Mouse (Mus musculus) hindbrain, embryonic 16.5 days (tissue): ENCODE measurements at regions not wholly inside any gene's neighbourhood (a gene's known extent, or its start where the extent isn't known, plus 50 kb on each side); places are given as distances from the start of the nearest gene placed in this dataset.
A peak's percentile ranks its signal among the peaks of the same experiment; 100 is the strongest.

Experiments used
- ATAC-seq: fragments of 200-750 bp; cut with Nextera tagmentation; 2 replicates; pipeline ENCODE4 v1.8.0; 2017; ENCODE audit warnings: moderate TSS enrichment, moderate library complexity
- H3K27ac ChIP-seq: fragments of 300-500 bp; sonication (generic); 2 replicates; pipeline ENCODE4 v1.5.1; 2014; ENCODE audit warnings: low read depth, mild to moderate bottlenecking, control low read depth, low read length, moderate library complexity
- H3K27me3 ChIP-seq: fragments of 300-500 bp; sonication (generic); replicated peaks from 2 replicates; pipeline ENCODE4 v1.6.1; 2014; ENCODE audit warnings: low read length; ENCODE audit not compliant: control insufficient read depth, insufficient read depth
- H3K36me3 ChIP-seq: fragments of 300-500 bp; sonication (generic); 2 replicates; pipeline ENCODE4 v1.6.1; 2014; ENCODE audit warnings: mild to moderate bottlenecking, low read length, moderate library complexity, mixed read lengths; ENCODE audit not compliant: control insufficient read depth, insufficient read depth
- H3K4me1 ChIP-seq: fragments of 300-500 bp; sonication (generic); 2 replicates; pipeline ENCODE4 v1.6.1; 2014; ENCODE audit warnings: low read depth, low read length; ENCODE audit not compliant: control insufficient read depth, insufficient read depth
- H3K4me2 ChIP-seq: fragments of 300-500 bp; sonication (generic); 2 replicates; pipeline ENCODE4 v1.6.1; 2014; ENCODE audit warnings: mild to moderate bottlenecking, low read length, control low read depth, moderate library complexity
- H3K4me3 ChIP-seq: fragments of 300-500 bp; sonication (generic); 2 replicates; pipeline ENCODE4 v1.5.1; 2014; ENCODE audit warnings: mild to moderate bottlenecking, low read length, control low read depth, moderate library complexity
- H3K9ac ChIP-seq: fragments of 300-500 bp; sonication (generic); 2 replicates; pipeline ENCODE4 v1.6.1; 2014; ENCODE audit warnings: low read depth, mild to moderate bottlenecking, control low read depth, low read length, moderate library complexity
- H3K9me3 ChIP-seq: fragments of 300-500 bp; sonication (generic); 2 replicates; pipeline ENCODE4 v1.6.1; 2014; ENCODE audit warnings: mild to moderate bottlenecking, low read length, moderate library complexity; ENCODE audit not compliant: control insufficient read depth
- WGBS: fragments of 180-500 bp; shearing (Covaris S2); extraction: QIAGEN DNeasy Blood & Tissue Kit; methylation state at CpG from one replicate; pipeline ENCODE4 v1.1.7; 2014; 5-methylcytosine and 5-hydroxymethylcytosine counted together

- Histone ChIP-seq H3K9ac (no peak overlapping the region), H3K27ac (no peak overlapping the region), H3K9me3 (no peaks in the 10 kb centered on the region), H3K4me3 (no peak overlapping the region), H3K4me2 (no peak overlapping the region), H3K27me3 (no peaks in the 10 kb centered on the region), H3K36me3 (no peaks in the 10 kb centered on the region), H3K4me1 (no peaks in the 10 kb centered on the region)
- 92% methylated on average over 1 of the region's 1 CpGs for WGBS
- no peak for ATAC-seq
These were observed 857.9 kb upstream of the Nr2f1 start for GRCm38 (mm10) chr13:79057424-79057823.

- H3K4me2 ChIP-seq = no peak overlapping the region
- H3K36me3 ChIP-seq = no peaks in the 10 kb centered on the region
- ATAC-seq = no peak
These were observed 854.9 kb upstream of the Nr2f1 start for GRCm38 (mm10) chr13:79054481-79054880.

GRCm38 (mm10) chr13:79053428-79053827 is 853.9 kb upstream of the Nr2f1 start:
- Histone ChIP-seq H3K9ac (no peak overlapping the region), H3K27ac (no peak overlapping the region), H3K36me3 (no peaks in the 10 kb centered on the region), H3K4me1 (no peaks in the 10 kb centered on the region), H3K27me3 (no peaks in the 10 kb centered on the region), H3K4me3 (no peak overlapping the region), H3K9me3 (no peaks in the 10 kb centered on the region), H3K4me2 (no peak overlapping the region)
- no peak for ATAC-seq
- 88% methylated on average over 1 of the region's 1 CpGs for WGBS

More at GRCm38 (mm10) chr13:79054481-79054880, 854.9 kb upstream of the Nr2f1 start:
- H3K27me3 ChIP-seq = no peaks in the 10 kb centered on the region
- no peaks in the 10 kb centered on the region for H3K4me1 ChIP-seq
- H3K27ac ChIP-seq = no peak overlapping the region
- H3K9ac ChIP-seq = no peak overlapping the region
- no peaks in the 10 kb centered on the region for H3K9me3 ChIP-seq
- H3K4me3 ChIP-seq = no peak overlapping the region

- Histone ChIP-seq H3K36me3 (no peaks in the 10 kb centered on the region), H3K4me1 (no peaks in the 10 kb centered on the region), H3K4me2 (no peak overlapping the region), H3K4me3 (no peak overlapping the region), H3K9me3 (no peaks in the 10 kb centered on the region), H3K27ac (no peak overlapping the region), H3K9ac (no peak overlapping the region), H3K27me3 (no peaks in the 10 kb centered on the region)
- ATAC-seq = no peak
- 43% methylated on average over 1 of the region's 1 CpGs for whole genome bisulfite sequencing
These were observed 847.7 kb upstream of the Nr2f1 start for GRCm38 (mm10) chr13:79047240-79047639.

GRCm38 (mm10) chr13:79044657-79045056 is 845.1 kb upstream of the Nr2f1 start:
- Histone ChIP-seq H3K4me1 (no peaks in the 10 kb centered on the region), H3K9ac (no peak overlapping the region), H3K27ac (no peak overlapping the region), H3K9me3 (no peaks in the 10 kb centered on the region), H3K27me3 (no peaks in the 10 kb centered on the region), H3K36me3 (no peaks in the 10 kb centered on the region), H3K4me2 (no peak overlapping the region), H3K4me3 (no peak overlapping the region)
- WGBS = 58% methylated on average over 5 of the region's 5 CpGs
- no peak for ATAC-seq

- no peaks in the 10 kb centered on the region for H3K4me1 ChIP-seq
- H3K27me3 ChIP-seq = no peaks in the 10 kb centered on the region
- no peaks in the 10 kb centered on the region for H3K9me3 ChIP-seq
- no peak overlapping the region for H3K27ac ChIP-seq
- no peaks in the 10 kb centered on the region for H3K36me3 ChIP-seq
- no peak for ATAC-seq
- no peak overlapping the region for H3K9ac ChIP-seq
- no peak overlapping the region for H3K4me3 ChIP-seq
- H3K4me2 ChIP-seq = no peak overlapping the region
These were observed 838.3 kb upstream of the Nr2f1 start for GRCm38 (mm10) chr13:79037883-79038282.

GRCm38 (mm10) chr13:79035276-79035675 is 835.7 kb upstream of the Nr2f1 start:
- no peak overlapping the region for H3K4me3 ChIP-seq
- H3K4me2 ChIP-seq = no peak overlapping the region
- no peak overlapping the region for H3K9ac ChIP-seq
- H3K9me3 ChIP-seq = no peaks in the 10 kb centered on the region
- no peaks in the 10 kb centered on the region for H3K4me1 ChIP-seq
- no peaks in the 10 kb centered on the region for H3K36me3 ChIP-seq
- H3K27me3 ChIP-seq = no peaks in the 10 kb centered on the region
- 78% methylated on average over 2 of the region's 2 CpGs for WGBS
- H3K27ac ChIP-seq = no peak overlapping the region
- no peak for ATAC-seq

GRCm38 (mm10) chr13:79029974-79030373 is 830.4 kb upstream of the Nr2f1 start:
- H3K9ac ChIP-seq = no peak overlapping the region
- no peaks in the 10 kb centered on the region for H3K9me3 ChIP-seq
- no peak for ATAC-seq
- no peaks in the 10 kb centered on the region for H3K4me1 ChIP-seq
- H3K27me3 ChIP-seq = no peaks in the 10 kb centered on the region
- H3K36me3 ChIP-seq = no peaks in the 10 kb centered on the region
- H3K4me2 ChIP-seq = no peak overlapping the region
- no peak overlapping the region for H3K4me3 ChIP-seq
- H3K27ac ChIP-seq = no peak overlapping the region

- Histone ChIP-seq H3K9me3 (no peaks in the 10 kb centered on the region), H3K27me3 (no peaks in the 10 kb centered on the region), H3K4me3 (no peak overlapping the region), H3K36me3 (no peaks in the 10 kb centered on the region), H3K27ac (no peak overlapping the region), H3K9ac (no peak overlapping the region), H3K4me1 (no peaks in the 10 kb centered on the region), H3K4me2 (no peak overlapping the region)
- peak; percentile 52; the same call in 1 of the 2 replicates for ATAC-seq
- 45% methylated on average over 4 of the region's 4 CpGs for WGBS
These were observed 828.6 kb upstream of the Nr2f1 start for GRCm38 (mm10) chr13:79027877-79028760.
